Mouse (Mus musculus): ENCODE measurements around the gene Tmbim6. TPM values are rescaled to one million over a fixed set of nuclear protein-coding genes. Genes with fewer than 3 reads are reported as not detected.

Gene Tmbim6
- polyA plus RNA-seq, 1 experiment: 372 TPM

DNA sequence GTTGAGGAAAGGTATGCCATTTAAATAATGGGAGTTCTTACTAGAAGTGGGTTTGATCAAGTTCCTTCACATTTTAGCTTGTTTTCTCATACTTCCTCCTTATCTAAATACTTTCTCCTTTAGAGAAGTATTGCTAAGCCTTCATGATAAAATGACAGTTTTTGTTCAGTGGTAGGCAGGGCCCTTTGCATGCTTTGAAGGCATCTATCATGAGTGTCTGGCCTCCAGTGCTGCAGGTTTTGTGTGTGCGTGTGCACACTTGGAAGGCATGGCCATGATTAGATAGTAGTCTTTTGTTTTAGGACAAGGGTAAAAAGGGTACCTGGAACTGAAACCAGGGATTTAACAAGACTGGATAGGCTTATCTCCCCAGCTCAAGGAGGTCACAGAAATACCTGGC is 3.8 kb downstream of the Tmbim6 start:
- Histone ChIP-seq H3ac (ENCODE audit: control insufficient read depth, insufficient read length, low read depth) (no peak overlapping the region), H3K27me3 (ENCODE audit: control insufficient read depth, insufficient read depth, insufficient read length) (no peaks in the 10 kb centered on the region), H3K4me3 (ENCODE audit: insufficient read depth, poor library complexity, severe bottlenecking) (no peak overlapping the region), H3K36me3 (ENCODE audit: control insufficient read depth, insufficient read depth) (peaks cover 17% of the 10 kb centered on the region), H3K79me3 (ENCODE audit: low read depth) (peaks cover 84% of the 10 kb centered on the region), H3K79me2 (ENCODE audit: control insufficient read depth, insufficient read depth) (peaks cover 87% of the 10 kb centered on the region)
- TF ChIP-seq MAX (IDR thresholded peaks at IDR 0.05) (no peak), FOSL1 (IDR thresholded peaks at IDR 0.05; ENCODE audit: insufficient read depth, low read length, poor library complexity, severe bottlenecking) (no peak), USF1 (IDR thresholded peaks at IDR 0.05; ENCODE audit: low read depth) (no peak), CEBPB (IDR thresholded peaks at IDR 0.05; ENCODE audit: low read depth) (no peak)

DNA sequence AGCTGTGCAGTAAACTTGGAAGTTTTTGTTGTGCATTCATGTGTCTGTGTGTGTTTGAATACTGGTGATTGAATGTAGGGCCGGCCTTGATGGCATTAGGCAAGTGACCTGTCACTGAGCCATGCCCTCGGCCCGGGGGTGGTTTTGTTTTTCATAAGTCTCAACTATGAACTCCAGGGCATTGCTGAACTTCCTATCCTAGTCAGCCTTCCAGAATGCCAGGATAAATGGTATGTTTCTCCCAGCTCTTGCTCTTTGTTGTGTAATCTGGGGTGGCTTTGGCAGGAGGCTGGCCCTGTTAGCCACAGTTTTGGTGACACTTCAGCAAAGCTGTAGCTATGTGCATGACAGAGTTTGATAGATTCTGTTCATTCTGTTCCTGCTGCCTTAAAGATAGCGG is 4.2 kb downstream of the Tmbim6 start:
- H3K36me3 ChIP-seq (ENCODE audit: control insufficient read depth, insufficient read depth): peaks cover 21% of the 10 kb centered on the region
- H3ac ChIP-seq (ENCODE audit: control insufficient read depth, insufficient read length, low read depth): no peak overlapping the region
- H3K4me3 ChIP-seq (ENCODE audit: insufficient read depth, poor library complexity, severe bottlenecking): no peak overlapping the region
- peak; percentile 12 for TF ChIP-seq CEBPB (IDR thresholded peaks at IDR 0.05; ENCODE audit: low read depth)
- no peak for TF ChIP-seq FOSL1 (IDR thresholded peaks at IDR 0.05; ENCODE audit: insufficient read depth, low read length, poor library complexity, severe bottlenecking)
- no peaks in the 10 kb centered on the region for H3K27me3 ChIP-seq (ENCODE audit: control insufficient read depth, insufficient read depth, insufficient read length)
- peaks cover 88% of the 10 kb centered on the region for H3K79me3 ChIP-seq (ENCODE audit: low read depth)
- H3K79me2 ChIP-seq (ENCODE audit: control insufficient read depth, insufficient read depth): peaks cover 92% of the 10 kb centered on the region

DNA sequence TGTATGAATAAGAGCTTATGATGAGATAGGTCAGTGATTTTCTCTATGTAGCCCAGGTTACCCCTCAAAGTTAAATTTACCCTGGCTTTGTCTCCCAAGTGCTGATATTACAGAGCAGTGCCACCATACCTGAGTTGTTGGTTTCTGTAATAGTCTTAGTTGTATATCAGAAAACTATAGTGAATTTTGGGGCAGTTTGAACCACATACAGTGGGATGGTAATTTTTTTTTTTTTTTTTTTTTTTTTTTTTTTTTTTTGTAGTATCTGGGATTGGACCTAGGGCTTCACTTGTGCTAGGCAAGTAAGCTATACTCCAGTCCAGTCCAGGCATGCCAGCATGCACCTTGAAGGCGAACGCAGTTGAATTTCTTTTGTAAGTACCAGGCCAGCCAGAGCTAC is 4.9 kb downstream of the Tmbim6 start:
- Histone ChIP-seq H3K79me2 (ENCODE audit: control insufficient read depth, insufficient read depth) (peaks cover 99% of the 10 kb centered on the region), H3ac (ENCODE audit: control insufficient read depth, insufficient read length, low read depth) (no peak overlapping the region), H3K4me3 (ENCODE audit: insufficient read depth, poor library complexity, severe bottlenecking) (no peak overlapping the region), H3K27me3 (ENCODE audit: control insufficient read depth, insufficient read depth, insufficient read length) (no peaks in the 10 kb centered on the region), H3K36me3 (ENCODE audit: control insufficient read depth, insufficient read depth) (peaks cover 29% of the 10 kb centered on the region), H3K79me3 (ENCODE audit: low read depth) (peaks cover 96% of the 10 kb centered on the region)
- TF ChIP-seq MYOD1 (IDR thresholded peaks at IDR 0.05; ENCODE audit: control insufficient read depth, insufficient read length, low read depth) (no peak), USF1 (IDR thresholded peaks at IDR 0.05; ENCODE audit: low read depth) (no peak), FOSL1 (IDR thresholded peaks at IDR 0.05; ENCODE audit: insufficient read depth, low read length, poor library complexity, severe bottlenecking) (no peak), MYOG (IDR thresholded peaks at IDR 0.05; ENCODE audit: control insufficient read depth, extremely low read depth, insufficient read length) (no peak), CTCF (IDR thresholded peaks at IDR 0.05; ENCODE audit: control insufficient read depth, insufficient read depth, insufficient read length) (no peak), MAX (IDR thresholded peaks at IDR 0.05) (no peak), CEBPB (IDR thresholded peaks at IDR 0.05; ENCODE audit: low read depth) (no peak)

DNA sequence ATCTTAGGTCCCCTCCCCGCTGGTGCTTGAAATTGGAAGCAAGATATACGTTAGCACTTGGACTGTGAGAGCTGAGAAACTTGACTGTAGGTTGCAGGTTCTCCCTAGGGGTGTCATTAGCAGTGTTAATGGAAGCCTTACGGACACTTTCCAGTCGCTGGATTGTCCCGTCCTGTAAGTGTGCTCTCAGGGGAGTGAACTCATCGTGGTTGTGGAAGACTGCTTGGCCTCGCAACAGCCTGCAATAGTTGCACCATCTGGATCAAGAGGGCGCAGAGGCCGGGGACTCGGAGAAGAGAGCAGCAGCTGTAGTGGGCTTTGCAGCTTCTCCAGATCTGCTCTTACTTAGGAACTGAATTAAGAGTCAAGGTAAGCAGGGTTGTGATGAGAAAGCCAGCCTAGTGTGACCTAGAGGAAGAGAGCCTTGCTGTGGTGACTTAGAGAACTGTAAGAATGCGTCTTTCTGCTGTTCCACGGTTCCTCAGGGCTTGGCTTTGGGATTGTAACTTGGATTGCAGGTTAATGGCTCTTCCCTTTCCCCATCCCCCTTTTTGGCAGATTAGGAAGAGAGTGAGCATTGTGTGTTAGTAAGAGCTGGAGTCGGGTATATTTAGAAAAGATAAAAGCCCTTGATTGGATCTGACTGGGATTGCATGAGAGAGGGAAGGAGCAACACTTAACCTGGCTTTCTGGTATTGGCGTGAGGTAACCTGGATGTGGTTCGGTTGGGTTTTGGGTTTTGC is 7.0 kb downstream of the Tmbim6 start:
- TF ChIP-seq CEBPB (IDR thresholded peaks at IDR 0.05; ENCODE audit: low read depth) (peak; percentile 15), CTCF (IDR thresholded peaks at IDR 0.05; ENCODE audit: control insufficient read depth, insufficient read depth, insufficient read length) (no peak)
- H3K27me3 ChIP-seq (ENCODE audit: control insufficient read depth, insufficient read depth, insufficient read length): no peaks in the 10 kb centered on the region
- H3K79me3 ChIP-seq (ENCODE audit: low read depth): peaks cover 96% of the 10 kb centered on the region
- no peak overlapping the region for H3ac ChIP-seq (ENCODE audit: control insufficient read depth, insufficient read length, low read depth)
- peaks cover 49% of the 10 kb centered on the region for H3K36me3 ChIP-seq (ENCODE audit: control insufficient read depth, insufficient read depth)
- peaks cover 100% of the 10 kb centered on the region for H3K79me2 ChIP-seq (ENCODE audit: control insufficient read depth, insufficient read depth)
- H3K4me3 ChIP-seq (ENCODE audit: insufficient read depth, poor library complexity, severe bottlenecking): no peak overlapping the region

- no peak overlapping the region for H3ac ChIP-seq (ENCODE audit: control insufficient read depth, insufficient read length, low read depth)
- H3K79me2 ChIP-seq (ENCODE audit: control insufficient read depth, insufficient read depth): peaks cover 96% of the 10 kb centered on the region
- no peaks in the 10 kb centered on the region for H3K27me3 ChIP-seq (ENCODE audit: control insufficient read depth, insufficient read depth, insufficient read length)
- no peak overlapping the region for H3K4me3 ChIP-seq (ENCODE audit: insufficient read depth, poor library complexity, severe bottlenecking)
- H3K79me3 ChIP-seq (ENCODE audit: low read depth): peaks cover 87% of the 10 kb centered on the region
- H3K36me3 ChIP-seq (ENCODE audit: control insufficient read depth, insufficient read depth): peaks cover 59% of the 10 kb centered on the region
- TF ChIP-seq MYOG (IDR thresholded peaks at IDR 0.05; ENCODE audit: control insufficient read depth, extremely low read depth, insufficient read length) (no peak), CEBPB (IDR thresholded peaks at IDR 0.05; ENCODE audit: low read depth) (peak; percentile 67), FOSL1 (IDR thresholded peaks at IDR 0.05; ENCODE audit: insufficient read depth, low read length, poor library complexity, severe bottlenecking) (peak; percentile 92), CTCF (IDR thresholded peaks at IDR 0.05; ENCODE audit: control insufficient read depth, insufficient read depth, insufficient read length) (no peak), MAX (IDR thresholded peaks at IDR 0.05) (peak; percentile 16), MYOD1 (IDR thresholded peaks at IDR 0.05; ENCODE audit: control insufficient read depth, insufficient read length, low read depth) (no peak), USF1 (IDR thresholded peaks at IDR 0.05; ENCODE audit: low read depth) (no peak)
These were observed 7.9 kb downstream of the Tmbim6 start for GRCm38 (mm10) chr15:99400602-99401001.

DNA sequence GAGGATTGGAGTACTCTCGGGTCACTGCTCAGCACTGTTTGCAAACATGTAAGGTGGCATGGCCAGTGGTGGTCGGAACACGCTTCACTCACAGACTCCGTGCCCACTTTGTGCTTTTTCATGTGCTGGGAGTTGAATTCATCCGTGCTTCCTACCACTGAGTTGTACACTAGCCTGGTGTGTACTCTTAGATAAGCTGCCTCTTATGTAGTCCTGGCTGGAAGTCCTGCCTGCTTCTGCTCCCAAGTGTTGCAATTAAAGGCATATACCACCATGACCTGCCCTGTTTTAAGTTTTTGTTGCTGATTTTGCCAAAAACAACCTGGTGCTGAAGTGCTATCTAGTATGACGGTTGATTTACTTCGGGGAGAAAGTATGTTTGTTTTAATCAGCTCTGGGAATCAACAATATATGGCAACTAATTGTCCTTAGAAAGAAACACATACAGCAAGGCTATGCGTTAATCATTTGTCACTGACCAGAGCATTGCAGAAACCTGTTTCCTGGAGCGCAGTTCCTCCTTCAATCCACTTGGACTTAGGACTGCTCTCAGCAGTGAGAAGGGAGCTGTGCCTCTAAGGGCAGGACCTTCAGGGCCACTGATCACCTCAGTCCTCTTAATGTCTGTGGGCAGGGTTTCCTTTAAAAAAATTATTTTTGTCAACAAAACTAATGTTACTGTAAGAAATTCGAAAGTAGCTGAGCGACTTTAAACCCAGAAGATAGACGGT is 10.6 kb downstream of the Tmbim6 start:
- no peak for TF ChIP-seq MYOG (IDR thresholded peaks at IDR 0.05; ENCODE audit: control insufficient read depth, extremely low read depth, insufficient read length)
- no peak for TF ChIP-seq CTCF (IDR thresholded peaks at IDR 0.05; ENCODE audit: control insufficient read depth, insufficient read depth, insufficient read length)
- no peak for TF ChIP-seq FOSL1 (IDR thresholded peaks at IDR 0.05; ENCODE audit: insufficient read depth, low read length, poor library complexity, severe bottlenecking)
- no peak for TF ChIP-seq MYOD1 (IDR thresholded peaks at IDR 0.05; ENCODE audit: control insufficient read depth, insufficient read length, low read depth)
- no peak for TF ChIP-seq CEBPB (IDR thresholded peaks at IDR 0.05; ENCODE audit: low read depth)
- no peak for TF ChIP-seq MAX (IDR thresholded peaks at IDR 0.05)
- TF ChIP-seq USF1 (IDR thresholded peaks at IDR 0.05; ENCODE audit: low read depth): no peak
- peaks cover 86% of the 10 kb centered on the region for H3K36me3 ChIP-seq (ENCODE audit: control insufficient read depth, insufficient read depth)
- peaks cover 60% of the 10 kb centered on the region for H3K79me3 ChIP-seq (ENCODE audit: low read depth)
- no peaks in the 10 kb centered on the region for H3K27me3 ChIP-seq (ENCODE audit: control insufficient read depth, insufficient read depth, insufficient read length)
- H3K79me2 ChIP-seq (ENCODE audit: control insufficient read depth, insufficient read depth): peaks cover 76% of the 10 kb centered on the region
- H3K4me3 ChIP-seq (ENCODE audit: insufficient read depth, poor library complexity, severe bottlenecking): no peak overlapping the region
- no peak overlapping the region for H3ac ChIP-seq (ENCODE audit: control insufficient read depth, insufficient read length, low read depth)
